Mouse (Mus musculus) spleen, adult 18-20 months (tissue): Measurements from ENCODE around the gene Raver2.

Source experiments
- DNase-seq, 2 experiments: peaks; one replicate each; pipeline ENCODE4 v3.0.0; 2022; ENCODE audit warnings: mixed read lengths in 2 of 2

Gene Raver2

GRCm38 (mm10) chr4:101121002-101121401 lies 52.2 kb downstream of the Raver2 start:
- no peak for DNase-seq

DNA sequence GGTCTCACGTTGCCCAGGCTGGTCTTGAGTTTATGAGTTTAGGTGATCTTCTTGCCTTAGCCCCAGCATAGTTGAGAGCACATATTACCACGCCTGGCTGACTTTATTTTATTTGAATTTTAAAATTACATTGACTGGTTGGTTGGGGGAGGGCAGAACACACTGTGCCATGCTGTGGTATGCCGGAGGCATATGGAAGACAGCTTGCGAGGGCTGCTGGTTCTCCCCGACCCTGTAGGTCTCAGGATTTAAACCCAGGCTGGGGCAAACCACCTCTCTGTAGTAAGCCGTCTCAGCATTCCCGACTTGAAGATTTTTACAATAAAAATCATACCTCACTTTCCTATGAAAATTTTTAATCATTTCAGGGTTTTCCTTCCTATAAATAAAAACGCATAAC lies 66.2 kb downstream of the Raver2 start:
- DNase-seq: no peak

DNA sequence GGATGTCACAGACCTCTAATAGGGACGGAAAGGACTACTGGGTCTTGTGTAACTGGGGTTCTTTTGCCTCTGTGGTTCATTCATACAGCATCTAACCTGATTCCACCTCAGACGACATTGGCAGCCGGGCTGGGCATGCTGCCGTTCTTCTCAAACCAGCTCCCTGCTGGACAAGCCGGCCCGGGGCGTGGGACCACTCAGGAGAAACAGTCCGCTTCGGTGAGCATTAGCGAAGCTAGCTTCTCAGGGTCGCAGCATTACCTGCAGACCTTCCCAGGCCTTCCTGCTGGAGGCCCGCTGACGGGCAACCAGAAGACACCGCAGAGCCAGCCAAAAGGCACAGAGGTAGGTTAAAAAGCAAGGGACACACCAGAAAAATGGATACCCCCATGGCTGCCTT lies 67.1 kb downstream of the Raver2 start:
- DNase-seq: no peak

DNA sequence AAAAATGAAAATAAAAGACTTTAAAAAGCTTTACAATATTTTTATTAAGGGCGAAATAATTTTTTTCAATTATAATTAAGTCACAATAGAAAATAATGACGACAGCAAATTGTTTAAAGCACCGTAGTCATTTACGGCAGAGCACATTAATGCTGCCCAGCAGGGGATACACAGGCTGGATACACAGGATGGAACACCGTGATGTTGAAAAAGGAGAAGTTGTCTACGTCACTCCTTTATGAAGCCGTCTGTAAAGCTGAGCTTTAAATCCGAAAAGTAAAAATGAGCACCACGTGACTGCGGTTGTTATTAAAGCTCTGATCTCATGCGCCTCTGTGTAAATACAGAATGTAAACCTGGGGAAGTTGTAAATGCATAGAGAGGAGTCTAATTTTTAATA lies 69.2 kb downstream of the Raver2 start:
- no peak for DNase-seq

- no peak for DNase-seq
These were observed 73.0 kb downstream of the Raver2 start for GRCm38 (mm10) chr4:101141768-101142167.

- DNase-seq: no peak
These were observed 75.1 kb downstream of the Raver2 start for GRCm38 (mm10) chr4:101143901-101144300.

- no peak for DNase-seq
These were observed 75.6 kb downstream of the Raver2 start for GRCm38 (mm10) chr4:101144361-101144760.

- DNase-seq: no peak
These were observed 76.0 kb downstream of the Raver2 start for GRCm38 (mm10) chr4:101144790-101145189.

GRCm38 (mm10) chr4:101146047-101146745 lies 77.4 kb downstream of the Raver2 start:
- peak in 1 of 2 experiments; percentile 50 for DNase-seq

GRCm38 (mm10) chr4:101146891-101147655 lies 78.3 kb downstream of the Raver2 start:
- DNase-seq: no peak

DNA sequence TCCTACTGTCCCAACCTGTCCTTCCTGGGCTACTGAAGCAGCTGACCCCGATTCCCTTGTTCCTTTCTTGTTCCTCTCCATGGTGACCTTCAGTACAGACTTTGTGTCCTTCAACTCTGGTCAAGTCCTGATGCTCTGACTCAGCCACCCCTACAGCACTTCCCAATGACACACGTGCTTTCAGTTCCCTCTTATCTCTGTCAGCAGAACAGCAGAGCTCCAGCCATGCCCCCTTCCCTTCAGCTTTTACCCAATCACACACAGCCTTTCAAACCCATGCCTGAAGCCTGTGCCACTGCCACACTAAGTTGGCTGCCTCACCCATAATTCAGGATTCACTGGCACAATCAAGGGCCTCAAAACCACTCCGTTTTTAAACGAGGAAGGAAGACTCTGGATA lies 86.8 kb downstream of the Raver2 start:
- DNase-seq: no peak

GRCm38 (mm10) chr4:101157476-101157875 lies 88.7 kb downstream of the Raver2 start:
- no peak for DNase-seq

- DNase-seq: no peak
These were observed 89.5 kb downstream of the Raver2 start for GRCm38 (mm10) chr4:101158282-101158681.

GRCm38 (mm10) chr4:101159191-101159764 lies 90.5 kb downstream of the Raver2 start:
- DNase-seq: no peak

- no peak for DNase-seq
These were observed 92.0 kb downstream of the Raver2 start for GRCm38 (mm10) chr4:101160821-101161220.

- DNase-seq: no peak
These were observed 95.4 kb downstream of the Raver2 start for GRCm38 (mm10) chr4:101164189-101164588.

- no peak for DNase-seq
These were observed 95.9 kb downstream of the Raver2 start for GRCm38 (mm10) chr4:101164673-101165072.

GRCm38 (mm10) chr4:101165776-101166175 lies 97.0 kb downstream of the Raver2 start:
- DNase-seq: no peak

GRCm38 (mm10) chr4:101167777-101168176 lies 99.0 kb downstream of the Raver2 start:
- DNase-seq: no peak

- peak in 1 of 2 experiments; percentile 41 for DNase-seq
These were observed 99.5 kb downstream of the Raver2 start for GRCm38 (mm10) chr4:101168189-101168778.

- DNase-seq: no peak
These were observed 104.0 kb downstream of the Raver2 start for GRCm38 (mm10) chr4:101172738-101173137.

DNA sequence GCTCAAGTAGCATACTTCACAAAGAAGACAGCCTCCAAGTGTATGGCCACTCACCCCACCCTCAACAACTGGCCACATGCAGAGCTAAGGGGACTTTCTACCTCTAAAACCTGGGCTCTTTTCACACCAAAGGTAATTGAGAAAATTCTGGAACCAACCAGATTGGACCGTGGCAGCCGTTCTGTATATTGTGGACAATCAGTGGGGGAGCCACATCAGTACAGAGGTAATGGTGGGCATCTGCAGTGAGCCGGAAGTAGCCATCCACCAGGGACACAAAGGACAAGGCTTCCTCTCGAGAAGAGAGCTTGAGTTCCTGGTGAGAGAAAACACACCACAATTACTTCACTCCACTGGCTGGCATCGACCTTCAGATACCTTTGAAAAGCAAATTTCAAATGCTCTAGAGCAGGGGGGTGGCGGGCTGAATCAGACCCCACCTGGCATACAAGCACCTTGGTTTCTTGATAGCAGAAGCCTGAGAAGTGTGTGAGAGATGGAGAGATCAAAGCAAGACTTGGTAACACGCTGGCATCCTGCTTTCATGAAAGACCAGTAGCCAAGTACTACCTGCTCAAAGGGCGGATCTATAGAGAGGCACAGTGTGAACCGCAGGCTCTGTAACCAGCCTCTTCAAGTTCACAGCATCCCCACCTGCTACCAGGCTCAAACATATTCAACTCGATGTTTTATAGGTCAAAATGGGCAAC lies 106.3 kb downstream of the Raver2 start:
- DNase-seq: no peak

DNA sequence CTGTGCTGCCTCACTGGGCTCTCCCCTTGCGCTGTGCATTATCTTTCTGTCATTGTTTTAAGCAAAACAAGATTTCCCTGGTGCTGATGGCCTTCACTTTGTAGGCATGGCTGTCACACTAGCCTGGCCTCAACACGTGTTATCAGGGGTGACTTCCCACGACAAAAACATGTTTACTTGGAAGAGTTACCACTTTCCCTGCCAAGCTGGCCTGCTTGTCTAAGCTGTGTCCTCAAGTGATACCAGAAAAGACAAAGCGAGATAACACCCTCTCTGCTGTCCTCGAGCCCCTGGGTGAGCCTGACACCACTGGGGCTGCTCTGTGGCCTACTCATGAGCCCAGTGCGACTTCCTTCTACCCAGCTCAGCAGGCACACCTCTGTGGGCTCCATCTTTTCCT lies 107.3 kb downstream of the Raver2 start:
- no peak for DNase-seq
